In genomic region chr17:6467638-6468461, GRCm38 (mm10) we compare ENCODE assay signal across 7 mouse cellular contexts. TPM values are rescaled to one million over a fixed set of nuclear protein-coding genes. Genes with fewer than 3 reads are reported as not detected.
DNase-seq lines count a peak whose midpoint lies in the region; ATAC-seq and TF ChIP-seq lines count a peak whose summit lies in the region.
"Not testable (repeated sequence)": the region's sequence is repeated elsewhere in the genome, so short reads cannot be mapped to it uniquely, and the experiment has no call there.

No protein-coding gene starts in this region.

- 0 out of 2 replicates have a peak overlapping the region, but pooled peaks have one; percentile 7 for H3K4me2 ChIP-seq in embryonic facial prominence, embryonic 13.5 days
- peak overlapping the region; percentile 54 for H3K4me2 ChIP-seq in heart, embryonic 13.5 days
- not testable (repeated sequence) for H3K4me2 ChIP-seq in limb, embryonic 14.5 days (replicated peaks; ENCODE audit: low read depth, low read length, severe bottlenecking); lung, postnatal 0 days (replicated peaks; ENCODE audit: low read depth, low read length)
- H3K4me2 ChIP-seq in neural tube, embryonic 12.5 days (replicated peaks): 0 out of 2 replicates have a peak overlapping the region, but pooled peaks have one; percentile 0

- H3K4me3 ChIP-seq in embryonic facial prominence, embryonic 13.5 days; limb, embryonic 14.5 days (replicated peaks; ENCODE audit: low read length); lung, postnatal 0 days (ENCODE audit: low read depth, low read length); neural tube, embryonic 12.5 days: not testable (repeated sequence)
- peak overlapping the region; percentile 21; the same call in 1 of the 2 replicates for H3K4me3 ChIP-seq in heart, embryonic 13.5 days

- H3K9ac ChIP-seq in embryonic facial prominence, embryonic 13.5 days: 0 out of 2 replicates have a peak overlapping the region, but pooled peaks have one; percentile 2
- H3K9ac ChIP-seq in heart, embryonic 13.5 days: peak overlapping the region; percentile 16; the same call in 1 of the 2 replicates
- H3K9ac ChIP-seq in limb, embryonic 14.5 days (ENCODE audit: low read depth, low read length, severe bottlenecking); lung, postnatal 0 days (replicated peaks; ENCODE audit: low read depth); neural tube, embryonic 12.5 days: not testable (repeated sequence)

- DNase-seq in ZHBTc4 (ENCODE audit: low read depth, low spot score): peak; percentile 97
- peak; percentile 38 for DNase-seq in limb, embryonic 14.5 days (ENCODE audit: low spot score)
- peak; percentile 91 for DNase-seq in lung, postnatal 0 days (ENCODE audit: low spot score)

- peak; percentile 37; the same call in 1 of the 2 replicates for TF ChIP-seq EP300 in lung, postnatal 0 days (IDR thresholded peaks at IDR 0.05)

- peak overlapping the region; percentile 17; the same call in 1 of the 2 replicates for H3K27ac ChIP-seq in embryonic facial prominence, embryonic 13.5 days
- peak overlapping the region; percentile 51 for H3K27ac ChIP-seq in heart, embryonic 13.5 days (replicated peaks)
- not testable (repeated sequence) for H3K27ac ChIP-seq in limb, embryonic 14.5 days (replicated peaks; ENCODE audit: low read depth, low read length); lung, postnatal 0 days (ENCODE audit: low read length); neural tube, embryonic 12.5 days

- peak; percentile 47 for TF ChIP-seq CTCF in lung, postnatal 0 days (IDR thresholded peaks at IDR 0.05)

- not testable (repeated sequence) for TF ChIP-seq POLR2A in limb, embryonic 14.5 days (IDR thresholded peaks at IDR 0.05; ENCODE audit: borderline replicate concordance, extremely low read depth, insufficient read depth, insufficient read length)

- H3K27me3 ChIP-seq in embryonic facial prominence, embryonic 13.5 days; heart, embryonic 13.5 days (replicated peaks); limb, embryonic 14.5 days (ENCODE audit: control insufficient read depth, insufficient read depth, low read length); lung, postnatal 0 days (replicated peaks; ENCODE audit: insufficient read depth, low read length); neural tube, embryonic 12.5 days (replicated peaks): not testable (repeated sequence)

- 53% methylated on average over 18 of the region's 18 CpGs for WGBS in embryonic facial prominence, embryonic 13.5 days
- 41% methylated on average over 18 of the region's 18 CpGs for WGBS in heart, embryonic 13.5 days
- 54% methylated on average over 15 of the region's 18 CpGs for WGBS in limb, embryonic 14.5 days
- WGBS in lung, postnatal 0 days: 31% methylated on average over 16 of the region's 18 CpGs
- 72% methylated on average over 18 of the region's 18 CpGs for WGBS in neural tube, embryonic 12.5 days

- H3K9me3 ChIP-seq in embryonic facial prominence, embryonic 13.5 days; heart, embryonic 13.5 days; limb, embryonic 14.5 days (ENCODE audit: control insufficient read depth, low read length); lung, postnatal 0 days (ENCODE audit: low read length); neural tube, embryonic 12.5 days: not testable (repeated sequence)

- ATAC-seq in embryonic facial prominence, embryonic 13.5 days (ENCODE audit: insufficient number of reproducible peaks, insufficient read depth, low FRiP score, low TSS enrichment, low read depth): peak; percentile 43
- peak; percentile 55; the same call in 1 of the 2 replicates for ATAC-seq in heart, embryonic 13.5 days (ENCODE audit: extremely low read depth, insufficient number of reproducible peaks, low FRiP score, low TSS enrichment)
- peak; percentile 88 for ATAC-seq in inflammation-experienced regulatory T-cells, adult 6 months
- peak; percentile 72 for ATAC-seq in limb, embryonic 14.5 days (ENCODE audit: low FRiP score, low read depth)
- peak; percentile 95 for ATAC-seq in lung, postnatal 0 days
- peak; percentile 30; the same call in 1 of the 2 replicates for ATAC-seq in neural tube, embryonic 12.5 days (ENCODE audit: low FRiP score, low read depth)

- not testable (repeated sequence) for H3K4me1 ChIP-seq in embryonic facial prominence, embryonic 13.5 days; limb, embryonic 14.5 days (ENCODE audit: control insufficient read depth, insufficient read depth, low read length); lung, postnatal 0 days (ENCODE audit: insufficient read depth, low read depth, low read length)
- peaks cover 21% of the 10 kb centered on the region for H3K4me1 ChIP-seq in heart, embryonic 13.5 days
- peaks cover 15% of the 10 kb centered on the region for H3K4me1 ChIP-seq in neural tube, embryonic 12.5 days

- H3K36me3 ChIP-seq in embryonic facial prominence, embryonic 13.5 days; limb, embryonic 14.5 days (ENCODE audit: control insufficient read depth, insufficient read depth, low read length); lung, postnatal 0 days (ENCODE audit: insufficient read depth, low read length); neural tube, embryonic 12.5 days: not testable (repeated sequence)
- H3K36me3 ChIP-seq in heart, embryonic 13.5 days: peaks cover 13% of the 10 kb centered on the region

RNA-seq across cellular contexts. Expression of gene Dynlt1b, which starts 37.9 kb away (rescaled TPM):
- polyA plus RNA-seq in embryonic facial prominence, embryonic 13.5 days (2015; fragmentation: Nextera tagmentation; extraction: Ambion mirVana): 511 and 514 TPM in 2 replicates
- 393 and 431 TPM in 2 replicates for polyA plus RNA-seq in heart, embryonic 13.5 days (2015; fragmentation: Nextera tagmentation; extraction: Ambion mirVana)
- polyA plus RNA-seq in inflammation-experienced regulatory T-cells, adult 6 months (2017; shearing (Covaris generic)): 100 to 1,000 TPM; 120 to 197 (median 161) TPM
- polyA plus RNA-seq in limb, embryonic 14.5 days (2012; rRNA removed): 399 and 408 TPM in 2 replicates
- polyA plus RNA-seq in limb, embryonic 14.5 days (2014; fragmentation: Nextera tagmentation; extraction: Ambion mirVana): 513 and 517 TPM in 2 replicates
- polyA plus RNA-seq in lung, postnatal 0 days (2015; fragmentation: Nextera tagmentation; extraction: Ambion mirVana): 537 and 571 TPM in 2 replicates
- polyA plus RNA-seq in neural tube, embryonic 12.5 days (2016; fragmentation: Nextera tagmentation; extraction: Ambion mirVana): 1,085 and 1,139 TPM in 2 replicates

Comparison
In these comparisons a context has a peak if more than half of its experiments do, and no peak if none do; other contexts are left out.
1. DNase-seq: peak in every context shown above with its lines; median percentile 97 in ZHBTc4; 91 in lung, postnatal 0 days; 38 in limb, embryonic 14.5 days.
2. ATAC-seq: peak in every context shown above with its lines; median percentile 95 in lung, postnatal 0 days; 88 in inflammation-experienced regulatory T-cells, adult 6 months; 72 in limb, embryonic 14.5 days; 55 in heart, embryonic 13.5 days; 43 in embryonic facial prominence, embryonic 13.5 days; 30 in neural tube, embryonic 12.5 days.